Mouse (Mus musculus): ENCODE data around the gene AC161166.1.

DNA sequence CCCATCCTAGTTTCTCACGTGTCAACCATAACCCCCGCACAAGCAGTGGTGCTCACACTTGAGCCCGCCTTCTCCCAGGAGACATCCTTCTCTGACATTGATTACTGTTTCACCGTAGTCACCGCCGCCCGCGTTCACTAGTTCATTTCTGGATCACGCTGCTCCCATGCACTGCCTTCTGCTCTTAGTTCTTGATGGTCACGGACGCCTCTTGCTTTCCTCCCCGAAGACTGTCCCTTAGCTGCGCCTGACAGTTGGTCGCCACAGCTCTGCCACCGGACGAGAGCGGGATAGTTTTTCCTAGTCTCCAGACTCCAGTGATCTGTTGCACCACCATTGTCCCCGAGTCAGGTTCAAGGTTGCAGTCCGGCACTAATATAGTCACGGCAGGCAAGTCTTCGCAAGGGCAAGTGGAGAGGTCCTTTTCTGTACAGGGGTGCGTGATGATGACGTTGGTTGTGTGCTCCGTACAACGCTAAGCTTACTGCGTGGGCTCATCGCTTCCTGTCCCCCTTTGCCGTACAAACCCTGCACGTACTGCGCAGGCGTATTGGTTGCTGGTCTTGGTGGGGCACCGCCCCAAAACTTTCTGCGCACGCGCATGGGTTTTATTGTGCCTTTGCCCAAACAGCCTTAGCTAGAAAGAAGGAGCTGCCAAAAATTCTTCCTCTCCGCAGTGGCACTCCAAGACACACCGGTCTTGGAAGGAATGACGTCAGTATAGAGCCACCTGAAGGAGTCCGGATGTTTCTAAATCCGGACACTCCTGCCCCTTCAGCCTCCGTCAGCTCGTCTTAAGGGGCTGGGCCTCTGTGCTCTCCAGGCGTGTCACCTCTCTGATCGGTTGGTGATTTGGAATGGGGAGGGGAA lies 18.0 kb upstream of the AC161166.1 start, which contains the start of gene Irgq:
- TF ChIP-seq EP300 (IDR thresholded peaks at IDR 0.05) (no peak), CTCF (IDR thresholded peaks at IDR 0.05) (no peak)

All from lung, postnatal 0 days (tissue).